ENCODE assay signal across 8 mouse cellular contexts in the genomic region with DNA sequence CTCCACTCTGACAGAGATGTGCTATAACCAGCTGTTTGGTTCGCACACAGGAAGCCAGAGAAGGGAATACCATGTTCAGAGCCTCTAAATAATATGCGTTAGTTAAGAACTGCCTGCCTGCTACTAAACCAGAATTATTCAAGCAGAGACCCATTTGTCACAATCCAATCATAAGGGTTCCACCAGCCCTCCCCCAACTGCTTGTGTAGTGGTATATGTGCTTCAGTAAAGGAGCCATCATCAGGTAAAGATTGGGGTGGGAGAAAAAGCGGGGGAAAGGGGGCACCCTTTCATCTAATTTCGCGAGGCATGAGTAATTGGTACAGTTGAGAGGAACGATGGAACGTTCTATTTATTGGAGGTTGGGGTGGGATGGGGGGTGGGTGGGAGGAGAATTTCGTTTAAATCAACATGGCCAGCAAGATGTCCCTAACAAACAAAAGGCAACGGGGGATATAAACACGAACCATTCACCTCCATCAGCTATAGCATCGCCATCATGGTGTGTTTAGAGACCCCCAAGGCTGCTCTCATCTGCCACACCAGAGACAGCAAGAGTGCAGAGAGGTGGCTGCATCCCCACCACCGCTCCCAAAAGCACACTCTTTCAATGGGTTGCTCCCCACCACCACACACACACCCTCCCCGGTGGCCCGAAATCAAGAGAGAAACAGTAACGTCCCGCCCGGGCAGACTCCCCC. TPM values are rescaled to one million over a fixed set of nuclear protein-coding genes. Genes with fewer than 3 reads are reported as not detected.
DNase-seq lines count a peak whose midpoint lies in the region; ATAC-seq and TF ChIP-seq lines count a peak whose summit lies in the region.

No protein-coding gene starts in this region.

- H3K9me3 ChIP-seq in heart, postnatal 0 days (replicated peaks; ENCODE audit: control insufficient read depth, low read length), result no peaks in the 10 kb centered on the region

- TF ChIP-seq EP300 in heart, postnatal 0 days (IDR thresholded peaks at IDR 0.05; ENCODE audit: low read depth), result no peak

- H3K27ac ChIP-seq in spleen, adult 2 months (ENCODE audit: insufficient read depth, low read length), result peak overlapping the region; percentile 23; the same call in 1 of the 2 replicates
- peak overlapping the region; percentile 98 for H3K27ac ChIP-seq in heart, postnatal 0 days (ENCODE audit: low read depth)
- H3K27ac ChIP-seq in macrophage, result peak overlapping the region; percentile 38

- peak; percentile 86 for DNase-seq in heart, adult 11 months
- DNase-seq in heart, adult 8-10 months (ENCODE audit: low spot score), result no peak
- DNase-seq in spleen, adult 2 months (ENCODE audit: low read depth in 1 of 2, low spot score in 2 of 2), result no peak
- no peak for DNase-seq in spleen, postnatal 10 days (ENCODE audit: low spot score in 2 of 2)
- no peak for DNase-seq in heart, postnatal 0 days (ENCODE audit: low spot score)
- no peak for DNase-seq in adrenal gland, adult 8-10 months
- no peak for DNase-seq in c-Kit-positive CD71-positive TER-119-positive erythroid progenitor cells, embryonic 14.5 days (ENCODE audit: low spot score)

- H3K4me2 ChIP-seq in heart, postnatal 0 days (ENCODE audit: low read depth, low read length), result peak overlapping the region; percentile 93

- no peak for TF ChIP-seq POLR2A in spleen, adult 2 months (IDR thresholded peaks at IDR 0.05; ENCODE audit: low read depth, low read length)

- ATAC-seq in heart, postnatal 0 days (ENCODE audit: insufficient read depth, low read depth), result no peak

- H3K9ac ChIP-seq in heart, postnatal 0 days (replicated peaks; ENCODE audit: low read depth, low read length), result peak overlapping the region; percentile 97

- no peaks in the 10 kb centered on the region for H3K27me3 ChIP-seq in spleen, adult 2 months (ENCODE audit: control insufficient read depth, insufficient read depth, low read length)
- no peaks in the 10 kb centered on the region for H3K27me3 ChIP-seq in heart, postnatal 0 days (ENCODE audit: control insufficient read depth, insufficient read depth, low read length)

- 3% methylated on average over 17 of the region's 17 CpGs for WGBS in spleen, adult 2 months
- WGBS in heart, postnatal 0 days, result 2% methylated on average over 17 of the region's 17 CpGs
- 9% methylated on average over 17 of the region's 17 CpGs for WGBS in macrophage (ENCODE audit: missing documents)

- H3K79me2 ChIP-seq in macrophage (ENCODE audit: inconsistent target), result peaks cover 58% of the 10 kb centered on the region

- 0 out of 2 replicates have a peak, but pooled peaks cover 2% of the 10 kb centered on the region for H3K36me3 ChIP-seq in spleen, adult 2 months (ENCODE audit: control insufficient read depth, insufficient read depth, low read length)
- no peaks in the 10 kb centered on the region for H3K36me3 ChIP-seq in heart, postnatal 0 days (replicated peaks; ENCODE audit: control insufficient read depth, insufficient read depth, low read length)
- no peaks in the 10 kb centered on the region for H3K36me3 ChIP-seq in macrophage (ENCODE audit: inconsistent target)

- no peak for TF ChIP-seq CTCF in spleen, adult 2 months (IDR thresholded peaks at IDR 0.05; ENCODE audit: extremely low read depth, insufficient read depth, insufficient read length, insufficient replicate concordance)
- TF ChIP-seq CTCF in heart, postnatal 0 days (IDR thresholded peaks at IDR 0.05; ENCODE audit: low read depth), result no peak

- peak overlapping the region; percentile 94 for H3K4me3 ChIP-seq in spleen, adult 2 months (ENCODE audit: extremely low read depth, insufficient read depth, insufficient read length)
- H3K4me3 ChIP-seq in heart, postnatal 0 days (ENCODE audit: low read depth, low read length), result peak overlapping the region; percentile 100
- H3K4me3 ChIP-seq in macrophage (ENCODE audit: inconsistent target), result peak overlapping the region; percentile 86

- H3K4me1 ChIP-seq in spleen, adult 2 months (ENCODE audit: control insufficient read depth, insufficient read depth, insufficient read length), result peaks cover 8% of the 10 kb centered on the region; the same call in 1 of the 2 replicates
- peaks cover 19% of the 10 kb centered on the region for H3K4me1 ChIP-seq in heart, postnatal 0 days (ENCODE audit: control insufficient read depth, insufficient read depth)

RNA-seq across cellular contexts. Expression of gene Pias1, which starts 8.1 kb away (rescaled TPM):
- 10 to 100 TPM; 25.6 to 29.2 (median 26.2) TPM for total RNA-seq in heart, adult 8-10 months (2022)
- polyA plus RNA-seq in spleen, adult 2 months (2012; rRNA removed), result 17.6 and 23.3 TPM in 2 replicates
- total RNA-seq in heart, postnatal 0 days (2014; rRNA removed; ENCODE audit: low replicate concordance), result 13.2 and 20.5 TPM in 2 replicates
- 25.1 and 26.5 TPM in 2 replicates for polyA plus RNA-seq in heart, postnatal 0 days (2015; fragmentation: Nextera tagmentation; extraction: Ambion mirVana)
- 100 to 1,000 TPM in 8 of 26 experiments, 10 to 100 TPM in 18; 52.0 to 113 (median 89.9) TPM for total RNA-seq in macrophage (2018; cell fraction: chromatin; rRNA removed)
- total RNA-seq in macrophage (2018; cell fraction: cytosol; rRNA removed), result 10 to 100 TPM; 18.8 to 31.6 (median 26.4) TPM
- total RNA-seq in macrophage (2018; cell fraction: nucleus; rRNA removed), result 100 to 1,000 TPM in 3 of 26 experiments, 10 to 100 TPM in 23; 48.7 to 121 (median 67.8) TPM
- 22.1 to 40.5 TPM (median 30.9 TPM) in 3 replicates for polyA plus RNA-seq in macrophage (2018)
- total RNA-seq in adrenal gland, adult 8-10 months (2022), result 10 to 100 TPM; 36.0 to 52.7 (median 44.3) TPM

Comparison
In these comparisons a context has a peak if more than half of its experiments do, and no peak if none do; other contexts are left out.
1. H3K27ac ChIP-seq: peak in every context shown above with its lines; median percentile 98 in heart, postnatal 0 days; 38 in macrophage; 23 in spleen, adult 2 months.